Mouse (Mus musculus) MEL (cell line): ENCODE data around the gene Crim1. TPM values are rescaled to one million over a fixed set of nuclear protein-coding genes. Genes with fewer than 3 reads are reported as not detected.

Source experiments
- DNase-seq: peaks from one replicate; pipeline ENCODE4 v3.0.0; 2011; ENCODE audit warnings: low read depth, low spot score
- H3K27ac ChIP-seq: 2 replicates; pipeline ENCODE4 v1.5.1; 2012; ENCODE audit warnings: low read depth, mild to moderate bottlenecking, control low read depth, low read length, moderate library complexity; ENCODE audit not compliant: control insufficient read depth
- H3K27me3 ChIP-seq, 2 experiments: fragments of 150-350 bp in 1 of 2; sonication (generic) in 1 of 2; 2 replicates each; pipeline ENCODE4 v1.6.1; 2012; ENCODE audit warnings: low read length in 2 of 2, mild to moderate bottlenecking in 2 of 2, improper control_type of control experiment in 1 of 2, moderate library complexity in 1 of 2; ENCODE audit not compliant: insufficient read depth in 2 of 2, control insufficient read depth in 1 of 2
- H3K36me3 ChIP-seq, 2 experiments: 2 replicates each; pipeline ENCODE4 v1.6.1; 2012 to 2014; ENCODE audit warnings: low read length in 2 of 2, improper control_type of control experiment in 1 of 2, inconsistent platforms in 1 of 2, mild to moderate bottlenecking in 1 of 2; ENCODE audit not compliant: insufficient read depth in 2 of 2, control insufficient read depth in 1 of 2
- H3K4me1 ChIP-seq, 2 experiments: fragments of 150-350 bp in 1 of 2; sonication (generic) in 1 of 2; 2 replicates each; pipeline ENCODE4 v1.6.1; 2012; ENCODE audit warnings: low read length in 2 of 2, improper control_type of control experiment in 1 of 2, mild to moderate bottlenecking in 1 of 2; ENCODE audit not compliant: insufficient read depth in 2 of 2, control insufficient read depth in 1 of 2
- H3K4me3 ChIP-seq, 2 experiments: fragments of 150-350 bp in 1 of 2; sonication (generic) in 1 of 2; 2 replicates each; pipeline ENCODE4 v1.5.1; 2012; ENCODE audit warnings: low read depth in 2 of 2, low read length in 2 of 2, mild to moderate bottlenecking in 2 of 2, moderate library complexity in 2 of 2, control low read depth in 1 of 2, improper control_type of control experiment in 1 of 2; ENCODE audit not compliant: control insufficient read depth in 1 of 2, insufficient read depth in 1 of 2
- H3K79me2 ChIP-seq: 2 replicates; pipeline ENCODE4 v1.6.1; 2012; ENCODE audit warnings: mild to moderate bottlenecking, low read length, moderate library complexity; ENCODE audit not compliant: control insufficient read depth, poor library complexity, insufficient read depth
- H3K9ac ChIP-seq: 2 replicates; pipeline ENCODE4 v1.6.1; 2012; ENCODE audit warnings: low read depth, mild to moderate bottlenecking, control low read depth, low read length, moderate library complexity; ENCODE audit not compliant: control insufficient read depth, poor library complexity, severe bottlenecking
- H3K9me3 ChIP-seq: fragments of 150-350 bp; sonication (generic); replicated peaks from 2 replicates; pipeline ENCODE4 v1.6.1; 2012; ENCODE audit warnings: mild to moderate bottlenecking, low read length, improper control_type of control experiment, moderate library complexity; ENCODE audit not compliant: insufficient read depth
- BHLHE40 ChIP-seq: IDR thresholded peaks from 2 replicates; pipeline ENCODE4 v1.6.1; 2012; ENCODE audit warnings: low read depth, mild to moderate bottlenecking, inconsistent platforms, low read length, improper control_type of control experiment, borderline replicate concordance
- CHD2 ChIP-seq: IDR thresholded peaks from 2 replicates; pipeline ENCODE4 v1.6.1; 2011; ENCODE audit warnings: low read length, improper control_type of control experiment
- CTCF ChIP-seq, 3 experiments: IDR thresholded peaks in 2 of 3; conservative IDR thresholded peaks in 1 of 3; 2 replicates each; pipeline ENCODE4 v1.5.1; 2011 to 2012; ENCODE audit warnings: low read length in 3 of 3, low read depth in 2 of 3, mild to moderate bottlenecking in 2 of 3, improper control_type of control experiment in 1 of 3, inconsistent platforms in 1 of 3, mixed read lengths in 1 of 3, moderate library complexity in 1 of 3; ENCODE audit not compliant: control insufficient read depth in 1 of 3, insufficient read depth in 1 of 3, poor library complexity in 1 of 3, severe bottlenecking in 1 of 3
- E2F4 ChIP-seq: IDR thresholded peaks from 2 replicates; pipeline ENCODE4 v1.6.1; 2011; ENCODE audit warnings: low read depth, low read length, improper control_type of control experiment, borderline replicate concordance
- ELF1 ChIP-seq: IDR thresholded peaks from 2 replicates; pipeline ENCODE4 v1.6.1; 2014; ENCODE audit warnings: low read depth, mild to moderate bottlenecking, inconsistent platforms, low read length, improper control_type of control experiment, moderate library complexity
- GABPA ChIP-seq: IDR thresholded peaks from 2 replicates; pipeline ENCODE4 v1.6.1; 2012; ENCODE audit warnings: low read depth, mild to moderate bottlenecking, inconsistent platforms, low read length, improper control_type of control experiment, moderate library complexity
- GATA1 ChIP-seq: IDR thresholded peaks from 2 replicates; pipeline ENCODE4 v1.6.1; 2011; ENCODE audit warnings: low read depth, low read length, improper control_type of control experiment
- KAT2A ChIP-seq: conservative IDR thresholded peaks from 2 replicates; pipeline ENCODE4 v1.6.1; 2012; ENCODE audit warnings: low read depth, low read length, improper control_type of control experiment, inconsistent platforms
- MAFK ChIP-seq: IDR thresholded peaks from 2 replicates; pipeline ENCODE4 v1.6.1; 2011; ENCODE audit warnings: low read depth, mild to moderate bottlenecking, low read length, improper control_type of control experiment, borderline replicate concordance
- MAX ChIP-seq: IDR thresholded peaks from 2 replicates; pipeline ENCODE4 v1.6.1; 2011; ENCODE audit warnings: low read length, improper control_type of control experiment
- MAZ ChIP-seq: IDR thresholded peaks from 2 replicates; pipeline ENCODE4 v1.6.1; 2012; ENCODE audit warnings: low read depth, mild to moderate bottlenecking, inconsistent platforms, low read length, improper control_type of control experiment
- MEF2A ChIP-seq: IDR thresholded peaks from 2 replicates; pipeline ENCODE4 v1.6.1; 2014; ENCODE audit warnings: low read depth, mild to moderate bottlenecking, inconsistent platforms, low read length, improper control_type of control experiment; ENCODE audit not compliant: poor library complexity, insufficient replicate concordance, severe bottlenecking; ENCODE audit errors: extremely low read depth
- MXI1 ChIP-seq: IDR thresholded peaks from 2 replicates; pipeline ENCODE4 v1.6.1; 2011; ENCODE audit warnings: mild to moderate bottlenecking, low read depth, low read length, improper control_type of control experiment
- MYB ChIP-seq: IDR thresholded peaks from 2 replicates; pipeline ENCODE4 v1.6.1; 2011; ENCODE audit warnings: mild to moderate bottlenecking, low read depth, low read length, improper control_type of control experiment
- NELFE ChIP-seq: IDR thresholded peaks from 2 replicates; pipeline ENCODE4 v1.6.1; 2011; ENCODE audit warnings: low read depth, low read length, improper control_type of control experiment
- POLR2AphosphoS2 ChIP-seq: IDR thresholded peaks from 2 replicates; pipeline ENCODE4 v1.6.1; 2011; ENCODE audit warnings: low read length, improper control_type of control experiment
- POLR2AphosphoS5 ChIP-seq: IDR thresholded peaks from 2 replicates; pipeline ENCODE4 v1.6.1; 2012; ENCODE audit warnings: low read depth, borderline replicate concordance, mild to moderate bottlenecking, inconsistent platforms, low read length, moderate library complexity, mixed read lengths
- RAD21 ChIP-seq: IDR thresholded peaks from 2 replicates; pipeline ENCODE4 v1.6.1; 2011; ENCODE audit warnings: mild to moderate bottlenecking, low read depth, low read length, improper control_type of control experiment
- RCOR1 ChIP-seq: IDR thresholded peaks from 2 replicates; pipeline ENCODE4 v1.6.1; 2012; ENCODE audit warnings: low read depth, mild to moderate bottlenecking, inconsistent platforms, low read length, improper control_type of control experiment
- SMC3 ChIP-seq: IDR thresholded peaks from 2 replicates; pipeline ENCODE4 v1.6.1; 2011; ENCODE audit warnings: low read depth, low read length, improper control_type of control experiment
- TAL1 ChIP-seq: IDR thresholded peaks from 2 replicates; pipeline ENCODE4 v1.6.1; 2012; ENCODE audit warnings: mild to moderate bottlenecking, inconsistent platforms, low read length, moderate library complexity, mixed read lengths
- TCF12 ChIP-seq: IDR thresholded peaks from 2 replicates; pipeline ENCODE4 v1.6.1; 2014; ENCODE audit warnings: low read depth, mild to moderate bottlenecking, inconsistent platforms, low read length, improper control_type of control experiment, moderate library complexity
- USF2 ChIP-seq, 2 experiments: IDR thresholded peaks; 2 replicates each; pipeline ENCODE4 v1.6.1; 2011 to 2012; ENCODE audit warnings: improper control_type of control experiment in 2 of 2, low read length in 2 of 2, borderline replicate concordance in 1 of 2, inconsistent platforms in 1 of 2, low read depth in 1 of 2, mild to moderate bottlenecking in 1 of 2; ENCODE audit not compliant: insufficient read depth in 1 of 2
- ZC3H11A ChIP-seq: IDR thresholded peaks from 2 replicates; pipeline ENCODE4 v1.6.1; 2012; ENCODE audit warnings: low read depth, mild to moderate bottlenecking, inconsistent platforms, low read length, improper control_type of control experiment
- ZKSCAN1 ChIP-seq: IDR thresholded peaks from 2 replicates; pipeline ENCODE4 v1.6.1; 2012; ENCODE audit warnings: low read depth, mild to moderate bottlenecking, inconsistent platforms, low read length, improper control_type of control experiment, moderate library complexity
- polyA plus RNA-seq, 2 experiments: library from polyadenylated mRNA; stranded (reverse) in 1 of 2; unstranded in 1 of 2; fragments of >175 nt in 1 of 2; fragments of >200 nt in 1 of 2; gene quantifications; 2 replicates each; pipeline versions ENCODE4 v1.2.1 to v1.2.4; 2012; ENCODE audit warnings: low replicate concordance in 2 of 2, low read depth in 1 of 2; ENCODE audit not compliant: insufficient read length in 2 of 2, insufficient read depth in 1 of 2, missing spikeins in 1 of 2
- total RNA-seq: library from RNA; depleted of rRNA; stranded (reverse); fragments of 300-350 nt; gene quantifications from 2 replicates; pipeline ENCODE4 v1.2.3, GENCODE M21; 2012

Crim1 gene
- total and polyA plus RNA-seq, 3 experiments: not detected

- Histone ChIP-seq H3K4me1 (no peaks in the 10 kb centered on the region), H3K36me3 (no peaks in the 10 kb centered on the region), H3K27ac (no peak overlapping the region), H3K4me3 (no peak overlapping the region), H3K79me2 (no peaks in the 10 kb centered on the region), H3K9me3 (no peaks in the 10 kb centered on the region), H3K9ac (no peak overlapping the region), H3K27me3 (no peaks in the 10 kb centered on the region)
- TF ChIP-seq MAX: no peak
- TF ChIP-seq MEF2A: no peak
- no peak for TF ChIP-seq ELF1
- TF ChIP-seq GATA1: no peak
- TF ChIP-seq CHD2: no peak
- TF ChIP-seq POLR2AphosphoS2: no peak
- TF ChIP-seq KAT2A: no peak
- no peak for TF ChIP-seq MAZ
- TF ChIP-seq MYB: no peak
- TF ChIP-seq MXI1: no peak
- TF ChIP-seq RAD21: no peak
- no peak for TF ChIP-seq ZKSCAN1
- no peak for TF ChIP-seq RCOR1
- TF ChIP-seq USF2 (IDR thresholded peaks at IDR 0.05; ENCODE audit: borderline replicate concordance in 1 of 2, insufficient read depth in 1 of 2, low read depth in 1 of 2, low read length in 2 of 2): no peak
- TF ChIP-seq CTCF (IDR thresholded peaks at IDR 0.05 in 2 of 3, conservative IDR thresholded peaks at IDR 0.05 in 1 of 3; ENCODE audit: control insufficient read depth in 1 of 3, insufficient read depth in 1 of 3, low read depth in 2 of 3, low read length in 3 of 3, poor library complexity in 1 of 3, severe bottlenecking in 1 of 3): no peak
- no peak for TF ChIP-seq TAL1
- TF ChIP-seq NELFE: no peak
- TF ChIP-seq ZC3H11A: no peak
- TF ChIP-seq BHLHE40: no peak
- no peak for DNase-seq
These were observed 176.5 kb downstream of the Crim1 start for GRCm38 (mm10) chr17:78376587-78376986.

- no peaks in the 10 kb centered on the region for H3K27me3 ChIP-seq
- no peak overlapping the region for H3K27ac ChIP-seq
- H3K79me2 ChIP-seq: no peaks in the 10 kb centered on the region
- H3K4me3 ChIP-seq: no peak overlapping the region
- no peaks in the 10 kb centered on the region for H3K36me3 ChIP-seq
- H3K9ac ChIP-seq: no peak overlapping the region
- no peak for DNase-seq
- H3K9me3 ChIP-seq: no peaks in the 10 kb centered on the region
- no peak for TF ChIP-seq E2F4
- TF ChIP-seq MYB: no peak
- no peak for TF ChIP-seq TAL1
- no peak for TF ChIP-seq MAZ
- TF ChIP-seq CTCF (IDR thresholded peaks at IDR 0.05 in 2 of 3, conservative IDR thresholded peaks at IDR 0.05 in 1 of 3; ENCODE audit: control insufficient read depth in 1 of 3, insufficient read depth in 1 of 3, low read depth in 2 of 3, low read length in 3 of 3, poor library complexity in 1 of 3, severe bottlenecking in 1 of 3): no peak
- TF ChIP-seq MAFK: no peak
- TF ChIP-seq USF2 (IDR thresholded peaks at IDR 0.05; ENCODE audit: borderline replicate concordance in 1 of 2, insufficient read depth in 1 of 2, low read depth in 1 of 2, low read length in 2 of 2): no peak
- no peak for TF ChIP-seq POLR2AphosphoS5
- TF ChIP-seq SMC3: no peak
- TF ChIP-seq GABPA: no peak
- TF ChIP-seq KAT2A: no peak
- TF ChIP-seq TCF12: no peak
- TF ChIP-seq GATA1: no peak
- TF ChIP-seq, all 39 proteins: peak for 0
- no peaks in the 10 kb centered on the region for H3K4me1 ChIP-seq
These were observed 179.2 kb downstream of the Crim1 start for GRCm38 (mm10) chr17:78379079-78379729.
